Mouse (Mus musculus) cerebellum, adult 2 months (tissue): ENCODE data around the gene Cnpy1. TPM values are rescaled to one million over a fixed set of nuclear protein-coding genes. Genes with fewer than 3 reads are reported as not detected.

Experiments
- DNase-seq, 2 experiments: peaks; one replicate each; pipeline ENCODE4 v3.0.0; 2021
- H3K27ac ChIP-seq: fragments of 200-500 bp; 2 replicates; pipeline ENCODE4 v1.5.1; 2012; ENCODE audit warnings: low read length, control low read depth, inconsistent platforms; ENCODE audit not compliant: insufficient read depth
- H3K27me3 ChIP-seq: fragments of 200-500 bp; 2 replicates; pipeline ENCODE4 v1.6.1; 2012; ENCODE audit warnings: inconsistent platforms, mild to moderate bottlenecking, low read length, moderate library complexity; ENCODE audit not compliant: control insufficient read depth, insufficient read depth
- H3K4me1 ChIP-seq: fragments of 200-500 bp; 2 replicates; pipeline ENCODE4 v1.6.1; 2011; ENCODE audit warnings: low read length; ENCODE audit not compliant: control insufficient read depth, insufficient read depth
- H3K4me3 ChIP-seq: fragments of 200-500 bp; replicated peaks from 2 replicates; pipeline ENCODE3; 2011; ENCODE audit warnings: mild to moderate bottlenecking, low read depth, low read length, control low read depth; ENCODE audit not compliant: insufficient read depth
- CTCF ChIP-seq: fragments of 200-500 bp; IDR thresholded peaks from 2 replicates; pipeline ENCODE4 v1.5.1; 2011; ENCODE audit warnings: low read depth, mild to moderate bottlenecking, control low read depth, low read length, moderate library complexity, borderline replicate concordance; ENCODE audit not compliant: insufficient read depth
- POLR2A ChIP-seq: fragments of 200-500 bp; IDR thresholded peaks from 2 replicates; pipeline ENCODE4 v1.6.1; 2011; ENCODE audit warnings: low read length, control low read depth, borderline replicate concordance; ENCODE audit not compliant: insufficient read depth
- WGBS: fragments of 180-500 bp; shearing (Covaris S2); methylation state at CpG from one replicate; pipeline ENCODE4 v1.1.7; 2018; 5-methylcytosine and 5-hydroxymethylcytosine counted together
- polyA plus RNA-seq: library from polyadenylated mRNA; depleted of rRNA; stranded (reverse); fragments of >200 nt; gene quantifications from 2 replicates; pipeline ENCODE4 v1.2.3, GENCODE M21; 2012

Cnpy1 gene
- polyA plus RNA-seq, 1 experiment: 313 TPM

GRCm38 (mm10) chr5:28203086-28203485 is 42.5 kb downstream of the Cnpy1 start:
- no peaks in the 10 kb centered on the region for H3K27me3 ChIP-seq
- WGBS: 62% methylated on average over 6 of the region's 6 CpGs
- H3K4me3 ChIP-seq: no peak overlapping the region
- H3K4me1 ChIP-seq: peaks cover 14% of the 10 kb centered on the region; the same call in 1 of the 2 replicates
- TF ChIP-seq CTCF (no peak), POLR2A (no peak)
- no peak overlapping the region for H3K27ac ChIP-seq
- peak in 1 of 2 experiments; percentile 17 for DNase-seq

DNA sequence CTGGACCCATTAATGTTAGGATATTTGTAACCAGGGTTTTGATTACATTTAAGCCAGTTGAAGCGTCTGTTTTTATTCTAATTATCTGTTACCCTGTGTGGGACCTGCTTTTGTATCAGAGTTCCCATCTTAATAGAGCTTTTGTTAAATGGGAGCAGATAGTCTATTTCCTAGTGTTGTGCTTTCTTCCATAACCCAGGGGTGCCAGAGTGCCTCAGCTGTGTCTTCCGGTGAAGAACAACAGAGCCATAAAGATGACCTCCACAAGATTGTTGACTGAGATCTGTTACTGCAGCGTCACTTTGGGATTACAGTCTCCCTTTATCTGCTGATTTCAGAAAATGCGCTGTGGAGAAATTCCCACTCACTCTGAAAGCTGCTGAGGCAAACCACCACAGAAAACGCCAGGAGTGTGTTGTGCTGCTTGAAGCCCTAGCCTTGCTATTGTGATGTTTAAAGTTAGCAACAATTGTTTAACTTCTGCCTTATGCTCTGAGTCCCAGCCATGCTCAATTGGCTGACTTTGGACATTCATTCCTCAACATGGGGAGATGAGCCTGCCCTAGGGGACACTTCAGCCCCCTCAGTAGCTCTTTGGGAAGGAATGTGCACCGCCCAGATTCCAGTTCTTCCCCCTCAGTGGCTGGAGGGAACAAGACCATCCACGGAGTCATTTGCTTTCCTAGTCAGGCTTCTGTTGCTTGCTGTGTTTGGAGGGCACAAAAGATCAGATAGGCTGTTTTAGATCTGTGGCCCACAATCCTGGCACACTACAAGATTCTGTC is 46.3 kb downstream of the Cnpy1 start:
- DNase-seq: no peak
- Histone ChIP-seq H3K27ac (no peak overlapping the region), H3K4me1 (peaks cover 11% of the 10 kb centered on the region), H3K4me3 (no peak overlapping the region), H3K27me3 (no peaks in the 10 kb centered on the region)
- WGBS: 51% methylated on average over 7 of the region's 7 CpGs
- no peak for TF ChIP-seq POLR2A
- TF ChIP-seq CTCF: no peak

GRCm38 (mm10) chr5:28195473-28195872 is 50.1 kb downstream of the Cnpy1 start:
- TF ChIP-seq POLR2A (no peak), CTCF (no peak)
- 50% methylated on average over 2 of the region's 2 CpGs for WGBS
- no peak for DNase-seq
- Histone ChIP-seq H3K4me1 (peaks cover 35% of the 10 kb centered on the region), H3K27me3 (no peaks in the 10 kb centered on the region), H3K27ac (no peak overlapping the region), H3K4me3 (no peak overlapping the region)

- Histone ChIP-seq H3K4me3 (no peak overlapping the region), H3K27me3 (no peaks in the 10 kb centered on the region), H3K27ac (peak overlapping the region; percentile 96), H3K4me1 (peaks cover 48% of the 10 kb centered on the region)
- WGBS: 24% methylated on average over 4 of the region's 4 CpGs
- DNase-seq: no peak
- TF ChIP-seq POLR2A (no peak), CTCF (no peak)
Observed at GRCm38 (mm10) chr5:28192099-28192454, 53.5 kb downstream of the Cnpy1 start.

DNA sequence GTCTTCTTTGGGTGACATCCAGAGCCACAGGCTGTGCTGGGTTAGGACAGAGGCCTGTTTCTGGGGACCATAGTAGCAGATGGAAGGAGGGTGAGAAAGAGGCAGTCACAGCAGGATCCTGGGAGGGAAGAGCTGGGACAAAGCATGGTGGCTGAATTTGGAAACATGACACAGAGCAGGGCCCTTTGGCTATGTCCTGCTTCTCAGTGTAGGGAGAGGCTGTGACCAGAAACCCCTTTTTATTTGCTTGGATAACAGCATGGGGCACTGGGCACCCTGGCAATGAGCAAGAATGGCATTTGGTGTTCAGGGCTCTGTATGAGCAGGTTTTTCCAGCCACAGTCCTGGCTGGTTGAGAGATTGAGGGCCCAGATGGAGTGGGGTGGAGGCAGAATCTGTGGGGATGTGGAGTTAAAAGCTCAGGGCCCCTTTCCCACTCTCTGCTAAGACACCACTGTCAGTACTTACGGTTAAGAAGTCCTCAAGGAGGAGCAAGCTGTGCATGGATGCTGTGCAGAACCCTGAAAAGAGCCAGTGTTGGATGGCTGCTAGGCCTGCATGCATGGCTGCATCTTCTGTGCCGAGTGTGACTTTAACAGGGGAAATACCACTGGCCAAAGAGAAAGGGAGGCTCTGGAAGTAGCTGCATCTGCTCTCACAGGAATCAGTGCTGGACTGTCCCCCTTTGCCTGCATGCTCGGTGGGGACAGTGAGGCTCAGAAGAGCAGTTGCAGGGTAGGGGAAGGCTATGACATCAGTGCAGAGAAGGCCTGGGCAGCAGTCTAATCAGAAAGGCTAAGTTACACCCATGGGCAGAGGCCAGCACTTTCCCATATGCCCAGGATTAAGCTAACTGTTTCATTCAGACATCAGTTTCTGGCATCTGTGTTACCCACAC is 54.2 kb downstream of the Cnpy1 start:
- Histone ChIP-seq H3K4me1 (peaks cover 48% of the 10 kb centered on the region), H3K27me3 (no peaks in the 10 kb centered on the region), H3K4me3 (no peak overlapping the region), H3K27ac (peak overlapping the region; percentile 96)
- TF ChIP-seq POLR2A (no peak), CTCF (no peak)
- 10% methylated on average over 3 of the region's 3 CpGs for WGBS
- peak; percentile 83 to 93 for DNase-seq

DNA sequence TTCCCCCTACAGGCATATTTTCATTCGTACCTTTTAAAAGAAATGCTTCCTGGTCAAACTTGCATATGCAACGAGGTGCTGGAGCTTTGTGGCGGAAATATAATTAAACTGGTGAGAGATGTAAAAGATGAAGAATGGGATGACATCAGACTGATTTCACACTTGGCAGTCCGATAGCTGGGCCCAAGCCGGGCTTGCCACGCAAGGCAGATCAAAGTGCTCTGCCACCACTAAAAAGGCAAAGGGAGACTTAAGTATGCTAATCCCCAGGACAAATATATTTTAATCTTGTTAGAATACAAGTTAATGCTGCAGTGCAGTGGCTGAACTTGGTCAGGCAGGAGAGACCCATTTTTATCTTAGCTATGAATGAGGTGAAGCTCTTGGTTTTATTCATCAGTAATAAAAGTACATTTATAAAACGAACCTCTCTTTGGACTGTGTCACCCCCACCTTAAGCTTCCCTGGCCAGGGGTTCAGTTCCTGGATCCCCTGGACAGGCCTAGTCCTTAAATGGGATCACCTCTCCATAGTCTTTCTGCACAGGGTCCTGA is 66.3 kb downstream of the Cnpy1 start:
- no peaks in the 10 kb centered on the region for H3K27me3 ChIP-seq
- H3K27ac ChIP-seq: no peak overlapping the region
- no peak for TF ChIP-seq POLR2A
- TF ChIP-seq CTCF: no peak
- 74% methylated on average over 7 of the region's 7 CpGs for WGBS
- peaks cover 8% of the 10 kb centered on the region for H3K4me1 ChIP-seq
- DNase-seq: no peak
- H3K4me3 ChIP-seq: no peak overlapping the region

DNA sequence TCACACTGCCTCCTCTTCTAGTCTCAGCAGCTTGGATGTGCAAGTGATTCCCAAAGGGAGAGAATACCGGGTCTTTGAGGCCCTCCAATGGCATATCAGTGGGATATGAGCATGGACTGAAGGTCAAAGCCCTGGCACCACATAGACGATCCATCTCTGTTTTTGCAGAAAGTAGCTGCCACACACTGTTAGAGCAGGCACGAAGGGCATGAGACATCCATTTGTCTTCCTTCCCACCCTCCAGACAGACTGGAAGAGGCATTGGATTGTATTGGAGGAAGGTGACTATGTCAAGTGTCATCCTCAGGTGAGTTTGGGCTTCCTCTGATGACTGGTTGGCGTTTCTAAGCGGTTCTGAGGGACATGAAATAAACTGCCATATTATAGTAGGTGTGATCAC is 67.3 kb downstream of the Cnpy1 start:
- Histone ChIP-seq H3K27me3 (no peaks in the 10 kb centered on the region), H3K27ac (no peak overlapping the region), H3K4me3 (no peak overlapping the region), H3K4me1 (peaks cover 17% of the 10 kb centered on the region)
- 75% methylated on average over 5 of the region's 5 CpGs for WGBS
- DNase-seq: no peak
- TF ChIP-seq POLR2A: no peak
- no peak for TF ChIP-seq CTCF

DNA sequence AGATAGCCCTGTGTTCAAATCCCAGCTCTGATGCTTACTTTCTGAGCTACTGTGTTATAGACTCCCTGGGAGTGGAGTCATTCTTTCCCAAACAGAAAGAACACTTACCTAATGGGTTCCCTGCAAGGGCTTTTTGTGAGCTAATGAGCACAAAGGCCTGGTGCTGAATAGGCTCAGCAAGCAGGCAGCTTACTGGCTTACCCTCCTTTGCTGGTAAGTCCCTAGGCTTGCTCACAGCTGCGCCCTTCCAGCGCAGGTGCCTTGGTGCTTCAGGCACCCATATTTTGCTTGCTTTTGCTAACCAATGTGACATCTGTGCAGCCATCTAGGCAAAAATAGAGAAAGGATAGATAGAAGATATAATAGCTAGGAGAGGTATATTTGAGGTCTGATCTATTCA is 69.0 kb downstream of the Cnpy1 start:
- Histone ChIP-seq H3K27me3 (no peaks in the 10 kb centered on the region), H3K4me1 (peaks cover 28% of the 10 kb centered on the region), H3K4me3 (no peak overlapping the region), H3K27ac (no peak overlapping the region)
- WGBS: 86% methylated on average over 2 of the region's 2 CpGs
- peak in 1 of 2 experiments; percentile 10 for DNase-seq
- TF ChIP-seq POLR2A (no peak), CTCF (no peak)
